Mouse (Mus musculus) right cerebral cortex, postnatal 36 days (tissue): Measurements from ENCODE around the gene Ubox5.
"Not testable (repeated sequence)": the region's sequence is repeated elsewhere in the genome, so short reads cannot be mapped to it uniquely, and the experiment has no call there.

Experiments
- DNase-seq, 2 experiments: peaks; one replicate each; pipeline ENCODE4 v3.0.0; 2022; ENCODE audit warnings: low spot score in 2 of 2, mixed read lengths in 1 of 2

Gene Ubox5

DNA sequence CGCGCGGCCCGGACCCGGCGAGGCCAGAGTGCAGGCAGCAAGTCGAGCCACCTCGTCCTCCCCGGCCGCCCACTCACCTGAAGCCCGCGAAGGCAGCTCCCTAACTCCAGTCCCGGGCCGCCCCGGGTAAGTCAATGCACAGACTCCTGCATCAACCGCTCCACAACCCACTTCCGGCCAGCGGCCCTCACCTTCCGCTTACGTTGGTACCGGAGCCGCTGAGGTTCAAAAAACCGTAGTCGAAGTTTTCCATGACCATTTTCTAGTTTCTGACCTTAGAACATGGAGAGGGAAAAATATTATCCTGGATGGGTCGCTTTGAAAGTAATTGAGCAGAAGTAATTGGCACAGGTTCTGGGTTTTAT, at the start of gene Ubox5, which contains the start of gene Fastkd5:
Ubox5 (minus strand) TSS at position 200 of the 365 bp plus-strand sequence.
Fastkd5 (minus strand) TSS at position 189 of the 365 bp plus-strand sequence.
- peak; percentile 84 to 86 for DNase-seq

- no peak for DNase-seq
These were observed 49.3 kb upstream of the Ubox5 start for GRCm38 (mm10) chr2:130679154-130679553.

GRCm38 (mm10) chr2:130677211-130677610, 47.4 kb upstream of the Ubox5 start:
- no peak for DNase-seq

GRCm38 (mm10) chr2:130667559-130667958, 37.7 kb upstream of the Ubox5 start, which contains the start of gene Itpa:
Gene Itpa, plus strand, starts transcription at chr2:130667610.
- DNase-seq = peak; percentile 80 to 86

DNA sequence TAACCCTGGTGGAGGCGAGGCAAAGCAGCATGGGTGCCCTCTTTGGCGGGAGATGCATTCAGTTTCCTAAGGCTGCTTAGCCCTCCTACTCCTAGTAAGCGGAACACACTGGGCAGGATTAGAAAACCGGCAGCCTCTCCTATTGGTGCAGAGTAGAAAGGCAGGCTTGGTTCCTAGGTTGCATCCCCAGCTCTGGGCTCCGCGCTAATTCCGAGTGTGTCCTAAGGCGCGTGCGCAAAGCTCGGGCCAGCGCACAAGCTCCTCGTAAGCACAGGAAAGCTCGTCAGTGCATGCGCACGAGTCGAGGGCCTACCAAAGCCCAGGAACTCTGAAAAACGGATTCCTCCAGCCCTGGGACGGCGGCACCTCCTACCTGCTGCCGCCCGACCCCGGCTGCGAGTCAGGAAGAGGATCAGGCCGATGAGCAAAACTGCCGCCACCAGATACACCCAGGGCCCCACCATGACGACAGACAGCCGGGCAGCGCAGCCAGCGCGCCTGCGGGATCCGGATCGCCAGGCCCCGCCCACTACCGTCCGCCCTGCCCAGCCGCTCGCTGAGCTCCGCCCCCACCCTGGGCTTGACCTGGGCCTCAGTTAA, 34.4 kb upstream of the Ubox5 start, which contains the start of gene Ddrgk1:
Ddrgk1 (minus strand) TSS at position 558 of the 600 bp plus-strand sequence.
- peak; percentile 95 for DNase-seq

GRCm38 (mm10) chr2:130663342-130663741, 33.5 kb upstream of the Ubox5 start:
- no peak for DNase-seq

DNA sequence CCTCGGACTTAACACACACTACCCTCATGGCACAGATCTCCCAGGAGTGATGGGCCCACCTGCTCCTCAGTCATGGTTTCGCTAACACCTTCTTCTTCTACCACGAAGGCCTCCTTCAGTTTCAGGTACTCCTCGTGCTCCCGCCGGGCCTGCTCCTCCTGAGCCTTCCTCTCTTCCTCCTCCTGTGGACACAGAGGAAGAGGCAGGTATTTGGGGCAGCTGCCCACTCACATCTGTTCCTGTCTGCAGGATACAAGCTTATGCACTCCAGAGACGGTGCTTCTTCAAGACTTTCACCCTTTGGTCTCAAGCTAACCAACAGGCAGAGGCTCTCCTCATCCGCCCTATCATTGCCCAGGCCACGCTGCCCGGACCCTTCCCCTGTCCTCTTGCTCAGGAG, 28.7 kb upstream of the Ubox5 start:
- no peak for DNase-seq

DNA sequence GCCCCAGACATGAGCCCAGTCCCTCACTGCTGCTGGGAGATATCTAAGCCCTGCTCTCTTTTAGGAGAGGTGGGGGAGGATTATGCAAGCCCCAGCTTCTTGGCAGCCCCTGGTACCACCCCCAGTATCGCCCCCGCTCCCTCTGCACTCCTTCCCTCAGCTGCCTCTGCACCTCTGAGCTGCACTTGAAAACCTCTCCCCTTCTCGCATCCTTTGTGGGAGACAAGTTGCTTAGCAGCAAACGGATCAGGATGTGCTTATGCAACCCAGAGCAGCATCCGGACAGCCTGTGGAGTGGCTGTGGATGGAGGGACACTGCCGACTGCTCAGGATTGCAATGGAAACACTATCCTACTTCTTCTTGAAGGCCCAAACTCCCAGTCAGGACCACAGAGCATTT, 27.7 kb upstream of the Ubox5 start:
- peak; percentile 85 to 91 for DNase-seq

GRCm38 (mm10) chr2:130656536-130656935, 26.7 kb upstream of the Ubox5 start:
- DNase-seq = peak; percentile 75 to 88

DNA sequence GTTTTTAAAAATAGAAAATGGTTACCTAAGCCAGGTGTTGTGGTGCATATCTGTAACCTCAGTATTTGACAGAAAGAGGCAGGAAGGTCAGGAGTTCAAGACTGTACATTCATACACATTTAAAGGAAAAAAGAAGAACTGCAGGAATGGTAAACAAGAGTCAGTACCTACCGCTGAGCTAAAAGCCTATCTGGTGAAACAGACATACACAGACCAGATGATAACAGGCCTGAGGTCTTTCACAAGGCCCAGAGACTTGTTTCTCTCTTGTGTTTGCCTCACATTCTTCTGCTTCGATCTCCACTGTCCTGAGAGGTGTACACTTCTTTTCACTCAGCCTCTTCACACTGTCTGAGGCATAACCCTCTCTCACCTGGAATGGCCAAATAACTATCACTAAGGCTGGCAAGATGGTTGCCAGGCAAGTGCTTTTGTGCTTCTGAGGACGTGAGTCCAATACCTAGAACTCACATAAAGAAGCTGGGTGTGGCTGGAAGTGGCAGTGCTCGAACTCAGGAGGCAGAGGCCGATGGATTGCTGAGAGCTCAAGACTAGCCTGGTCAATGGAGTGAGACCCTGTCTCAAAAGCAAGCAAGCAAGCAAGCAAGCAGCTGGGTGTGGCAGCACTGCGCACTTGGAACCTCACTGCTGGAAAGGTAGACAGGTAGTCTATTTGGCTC, 26.0 kb upstream of the Ubox5 start:
- no peak for DNase-seq

GRCm38 (mm10) chr2:130653760-130654159, 23.9 kb upstream of the Ubox5 start:
- no peak for DNase-seq

DNA sequence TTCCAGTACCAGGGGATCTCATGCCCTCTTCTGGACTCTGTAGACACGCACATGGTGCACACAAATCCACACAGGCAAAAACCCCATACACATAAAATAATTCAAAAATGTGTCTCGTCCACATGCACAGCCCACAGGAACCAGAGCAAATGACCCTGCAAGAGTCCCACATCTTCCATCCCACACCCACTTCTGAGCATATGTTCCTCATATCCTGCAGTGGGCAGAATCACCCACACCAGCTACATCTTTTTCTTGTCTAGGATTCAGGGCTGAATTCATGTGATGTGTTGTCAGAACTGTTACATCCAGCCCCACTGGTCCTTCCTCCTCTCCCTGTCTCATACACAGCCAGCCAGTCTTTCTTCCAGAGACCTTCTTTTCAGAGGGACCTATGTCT, 23.5 kb upstream of the Ubox5 start:
- DNase-seq = peak in 1 of 2 experiments; percentile 78

- DNase-seq = not testable (repeated sequence)
These were observed 19.2 kb upstream of the Ubox5 start for GRCm38 (mm10) chr2:130649028-130649427.

DNA sequence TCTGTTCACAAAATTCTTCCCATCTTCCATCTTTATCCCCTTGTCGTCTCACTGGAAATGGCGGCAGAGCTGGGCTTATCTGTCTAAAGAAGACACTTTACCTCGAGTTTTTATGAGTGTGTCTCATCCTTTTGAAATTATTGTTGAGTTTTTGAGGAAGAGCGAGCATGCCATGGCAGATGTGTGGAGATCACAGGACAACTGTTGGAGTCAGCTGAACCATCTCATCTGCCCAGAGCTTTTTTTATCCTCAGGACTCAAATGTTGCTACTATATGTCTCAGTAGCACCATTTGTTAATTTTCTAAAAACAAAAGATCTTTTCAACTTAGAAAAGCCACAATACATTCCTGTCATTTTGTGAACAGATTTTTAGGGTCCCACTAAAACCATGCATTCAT, 15.4 kb upstream of the Ubox5 start:
- no peak for DNase-seq

DNA sequence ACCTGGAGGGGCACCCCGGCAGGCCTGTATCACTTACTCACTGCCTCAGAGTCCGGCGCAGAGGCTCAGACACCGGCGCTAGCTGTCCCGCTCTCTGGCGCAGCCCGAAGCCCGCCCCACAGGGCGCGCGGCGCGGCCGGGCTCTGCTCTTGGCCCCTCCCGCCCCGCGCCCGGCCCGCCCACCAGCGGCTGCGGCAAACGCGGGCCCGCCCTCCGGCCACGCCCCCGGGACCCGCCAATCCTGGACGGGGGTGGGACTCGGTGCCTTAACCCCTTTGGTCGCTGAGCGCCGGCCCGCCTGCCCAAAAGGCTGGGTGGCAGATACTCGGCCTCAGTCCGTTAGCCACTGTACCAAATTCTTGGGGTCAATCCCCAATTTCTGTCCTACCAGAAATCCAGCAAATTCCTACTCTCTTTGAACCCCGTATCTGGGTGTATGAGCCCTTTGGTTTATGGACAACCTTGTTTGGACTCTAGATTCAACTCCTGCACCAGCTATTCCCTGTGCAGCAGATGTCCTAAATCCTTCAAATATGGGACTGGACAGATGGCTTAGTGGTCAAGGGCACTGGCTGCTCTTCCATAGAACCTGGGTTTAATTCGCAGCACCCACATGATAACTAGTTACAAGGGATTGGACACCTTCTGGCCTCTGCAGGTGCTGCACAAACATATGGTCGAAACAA, 13.0 kb upstream of the Ubox5 start, which contains the start of gene Lzts3:
Lzts3 (minus strand) TSS at position 120 of the 686 bp plus-strand sequence.
- peak; percentile 83 to 85 for DNase-seq

DNA sequence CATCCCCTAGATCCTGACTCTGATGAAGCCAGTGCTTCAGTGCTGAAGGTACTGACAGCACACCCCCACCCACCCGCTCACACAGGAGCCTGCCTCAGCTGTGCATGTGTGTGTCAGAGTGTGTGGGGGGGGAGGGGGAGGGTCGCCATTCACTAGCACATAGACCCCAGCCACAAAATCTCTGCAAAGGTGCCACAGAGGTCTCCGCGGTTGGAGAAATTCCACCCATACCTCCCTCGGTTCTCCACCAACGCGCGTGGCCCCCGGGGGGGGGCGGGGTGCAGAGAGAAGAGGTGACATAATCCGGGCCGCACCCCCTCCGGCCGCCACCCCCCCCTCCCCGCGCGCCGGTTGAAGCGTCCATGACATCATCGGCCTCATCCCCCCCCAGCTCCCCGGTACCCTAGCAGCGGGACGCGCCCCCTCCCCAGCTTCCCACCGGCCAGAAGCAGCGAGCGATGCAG, 12.4 kb upstream of the Ubox5 start:
- DNase-seq = peak in 1 of 2 experiments; percentile 50

DNA sequence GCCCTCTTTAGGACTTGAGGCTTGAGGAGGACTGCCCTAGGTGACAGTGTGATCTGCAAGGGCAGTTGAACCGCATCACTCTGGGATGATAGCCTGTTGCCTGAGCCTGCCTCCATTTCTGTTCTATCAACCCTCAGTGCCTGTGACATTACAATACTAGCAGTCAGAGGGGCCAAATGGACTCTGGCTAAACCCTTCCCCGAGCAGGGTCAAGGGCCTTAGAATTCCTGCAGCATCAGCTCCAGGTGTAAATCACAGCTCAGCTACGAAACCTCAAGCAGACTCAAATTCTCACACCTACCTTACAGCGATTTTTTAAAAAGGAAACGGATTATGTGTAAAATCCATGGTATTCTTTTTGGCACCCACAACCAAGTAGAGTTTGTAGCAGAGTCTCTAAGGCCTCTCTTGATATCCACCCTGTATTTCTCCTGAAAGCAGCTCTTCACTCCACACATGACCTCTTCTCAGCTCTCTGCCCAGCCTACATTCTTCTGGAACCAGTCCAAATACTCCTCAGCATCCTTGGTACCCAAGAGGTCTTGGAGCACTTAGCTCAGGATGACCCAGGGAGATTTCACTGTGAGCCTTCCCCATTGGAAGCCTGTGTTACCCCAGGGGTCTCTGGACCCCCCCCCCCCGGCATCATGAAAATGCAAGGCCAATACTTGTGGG, 11.7 kb upstream of the Ubox5 start:
- DNase-seq = no peak

GRCm38 (mm10) chr2:130639276-130639675, 9.4 kb upstream of the Ubox5 start:
- DNase-seq = no peak

GRCm38 (mm10) chr2:130638101-130638611, 8.3 kb upstream of the Ubox5 start:
- no peak for DNase-seq

GRCm38 (mm10) chr2:130635847-130636246, 6.0 kb upstream of the Ubox5 start:
- no peak for DNase-seq

GRCm38 (mm10) chr2:130634739-130635411, 5.0 kb upstream of the Ubox5 start:
- DNase-seq = no peak
